Mouse (Mus musculus): Measurements from ENCODE around the gene Slc30a10.

GRCm38 (mm10) chr1:185454144-185454543 lies 504 bp upstream of the Slc30a10 start:
- no peak for TF ChIP-seq CTCF (IDR thresholded peaks at IDR 0.05)
- no peak for TF ChIP-seq EP300 (IDR thresholded peaks at IDR 0.05)
